ENCODE assay signal across 9 mouse cellular contexts in genomic region chr11:73177895-73178294, GRCm38 (mm10). TPM values are rescaled to one million over a fixed set of nuclear protein-coding genes. Genes with fewer than 3 reads are reported as not detected.
DNase-seq lines count a peak whose midpoint lies in the region; ATAC-seq and TF ChIP-seq lines count a peak whose summit lies in the region.
"Had no signal": no experiment of that assay in that cellular context is flagged by ENCODE, and none has a peak within 500 bp of the region (broad histone marks: within the 10 kb centered on the region; RNA-seq: fewer than 3 reads in every experiment).

No protein-coding gene starts in this region.

- no peak for DNase-seq in liver, adult 2 months (ENCODE audit: extremely low read depth, low read depth, low spot score)
- DNase-seq in liver: no peak
- no peak for DNase-seq in cerebellum, postnatal 14 days
- DNase-seq in left cerebral cortex, adult 9 months (ENCODE audit: low spot score in 2 of 2): no peak
- no peak for DNase-seq in cerebellum, adult 9-11 months

- TF ChIP-seq POLR2A in liver, adult 2 months (IDR thresholded peaks at IDR 0.05; ENCODE audit: extremely low read depth, insufficient read depth, low read length): no peak

- H3K9me3 ChIP-seq in embryonic facial prominence, embryonic 12.5 days: no peaks in the 10 kb centered on the region
- H3K9me3 ChIP-seq in kidney, embryonic 15.5 days (replicated peaks): no peaks in the 10 kb centered on the region
- H3K9me3 ChIP-seq in neural tube, embryonic 12.5 days: no peaks in the 10 kb centered on the region

- ATAC-seq in embryonic facial prominence, embryonic 12.5 days (ENCODE audit: insufficient number of reproducible peaks, insufficient read depth, low FRiP score, low TSS enrichment): no peak
- no peak for ATAC-seq in kidney, embryonic 15.5 days (replicated peaks; ENCODE audit: low FRiP score)
- no peak for ATAC-seq in neural tube, embryonic 12.5 days (ENCODE audit: low FRiP score, low read depth)

- H3K36me3 ChIP-seq in liver, adult 2 months (ENCODE audit: control insufficient read depth, insufficient read depth, low read length): peaks cover 6% of the 10 kb centered on the region; the same call in 1 of the 2 replicates
- H3K36me3 ChIP-seq in embryonic facial prominence, embryonic 12.5 days: peaks cover 21% of the 10 kb centered on the region
- H3K36me3 ChIP-seq in kidney, embryonic 15.5 days: peaks cover 41% of the 10 kb centered on the region
- H3K36me3 ChIP-seq in neural tube, embryonic 12.5 days: peaks cover 20% of the 10 kb centered on the region

- no peak for TF ChIP-seq CTCF in liver, adult 2 months (IDR thresholded peaks at IDR 0.05; ENCODE audit: low read depth, low read length)

- no peaks in the 10 kb centered on the region for H3K27me3 ChIP-seq in liver, adult 2 months (ENCODE audit: control insufficient read depth, insufficient read depth, low read length)
- no peaks in the 10 kb centered on the region for H3K27me3 ChIP-seq in embryonic facial prominence, embryonic 12.5 days
- no peaks in the 10 kb centered on the region for H3K27me3 ChIP-seq in kidney, embryonic 15.5 days
- H3K27me3 ChIP-seq in neural tube, embryonic 12.5 days (replicated peaks): no peaks in the 10 kb centered on the region

- peak overlapping the region; percentile 78 for H3K9ac ChIP-seq in liver, adult 2 months (ENCODE audit: low read depth, low read length)
- peak overlapping the region; percentile 93 for H3K9ac ChIP-seq in embryonic facial prominence, embryonic 12.5 days
- peak overlapping the region; percentile 79 for H3K9ac ChIP-seq in kidney, embryonic 15.5 days
- peak overlapping the region; percentile 83 for H3K9ac ChIP-seq in neural tube, embryonic 12.5 days

- H3K79me2 ChIP-seq in liver, adult 2 months (ENCODE audit: control insufficient read depth, insufficient read depth, low read length): peaks cover 8% of the 10 kb centered on the region

- 23% methylated on average over 2 of the region's 2 CpGs for WGBS in liver, adult 2 months
- WGBS in embryonic facial prominence, embryonic 12.5 days: 2% methylated on average over 2 of the region's 2 CpGs
- WGBS in kidney, embryonic 15.5 days: 0% methylated on average over 2 of the region's 2 CpGs
- WGBS in neural tube, embryonic 12.5 days: 3% methylated on average over 2 of the region's 2 CpGs

- peak overlapping the region; percentile 68 for H3K4me2 ChIP-seq in embryonic facial prominence, embryonic 12.5 days (replicated peaks)
- peak overlapping the region; percentile 72 for H3K4me2 ChIP-seq in kidney, embryonic 15.5 days
- peak overlapping the region; percentile 73 for H3K4me2 ChIP-seq in neural tube, embryonic 12.5 days (replicated peaks)

- 0 out of 2 replicates have a peak overlapping the region, but pooled peaks have one; percentile 1 for H3K27ac ChIP-seq in liver, adult 2 months (replicated peaks; ENCODE audit: insufficient read depth, low read depth, low read length)
- peak overlapping the region; percentile 95; the same call in 1 of the 2 replicates for H3K27ac ChIP-seq in embryonic facial prominence, embryonic 12.5 days
- peak overlapping the region; percentile 97 for H3K27ac ChIP-seq in kidney, embryonic 15.5 days
- H3K27ac ChIP-seq in neural tube, embryonic 12.5 days: 0 out of 2 replicates have a peak overlapping the region, but pooled peaks have one; percentile 79

- H3K4me1 ChIP-seq in liver, adult 2 months (ENCODE audit: control insufficient read depth, insufficient read depth, low read length): peaks cover 10% of the 10 kb centered on the region
- H3K4me1 ChIP-seq in embryonic facial prominence, embryonic 12.5 days: peaks cover 15% of the 10 kb centered on the region
- peaks cover 34% of the 10 kb centered on the region for H3K4me1 ChIP-seq in kidney, embryonic 15.5 days
- peaks cover 25% of the 10 kb centered on the region for H3K4me1 ChIP-seq in neural tube, embryonic 12.5 days

- peak overlapping the region; percentile 83 for H3K4me3 ChIP-seq in liver, adult 2 months (ENCODE audit: insufficient read depth, low read depth, low read length)
- H3K4me3 ChIP-seq in embryonic facial prominence, embryonic 12.5 days: peak overlapping the region; percentile 96
- peak overlapping the region; percentile 83 for H3K4me3 ChIP-seq in kidney, embryonic 15.5 days (replicated peaks)
- H3K4me3 ChIP-seq in neural tube, embryonic 12.5 days: peak overlapping the region; percentile 93

RNA-seq across cellular contexts. Expression of gene Tax1bp3, which starts 1.0 kb away (rescaled TPM):
- total RNA-seq in liver, adult 2 months (2014; rRNA removed): 11.5 and 13.2 TPM in 2 replicates
- 16.6 and 19.4 TPM in 2 replicates for polyA plus RNA-seq in liver, adult 2 months (2012; rRNA removed)
- polyA plus RNA-seq in embryonic facial prominence, embryonic 12.5 days (2016; fragmentation: Nextera tagmentation; extraction: Ambion mirVana): 206 and 211 TPM in 2 replicates
- polyA plus RNA-seq in kidney, embryonic 15.5 days (2015; fragmentation: Nextera tagmentation; extraction: Ambion mirVana): 202 and 204 TPM in 2 replicates
- 198 and 205 TPM in 2 replicates for polyA plus RNA-seq in neural tube, embryonic 12.5 days (2016; fragmentation: Nextera tagmentation; extraction: Ambion mirVana)

RNA-seq across cellular contexts. Expression of gene Emc6, which starts 1.1 kb away (rescaled TPM):
- total RNA-seq in liver, adult 2 months (2014; rRNA removed): 80.9 and 90.9 TPM in 2 replicates
- polyA plus RNA-seq in liver, adult 2 months (2012; rRNA removed): 63.8 and 74.6 TPM in 2 replicates
- 99.7 and 104 TPM in 2 replicates for polyA plus RNA-seq in embryonic facial prominence, embryonic 12.5 days (2016; fragmentation: Nextera tagmentation; extraction: Ambion mirVana)
- 121 and 131 TPM in 2 replicates for polyA plus RNA-seq in kidney, embryonic 15.5 days (2015; fragmentation: Nextera tagmentation; extraction: Ambion mirVana)
- polyA plus RNA-seq in neural tube, embryonic 12.5 days (2016; fragmentation: Nextera tagmentation; extraction: Ambion mirVana): 122 and 129 TPM in 2 replicates

RNA-seq across cellular contexts. Expression of gene P2rx5, which starts 17.7 kb away (rescaled TPM):
- 0.09 TPM in 1 of 2 replicates, not detected in the other for total RNA-seq in liver, adult 2 months (2014; rRNA removed)
- 0.06 TPM in 1 of 2 replicates, not detected in the other for polyA plus RNA-seq in liver, adult 2 months (2012; rRNA removed)
- polyA plus RNA-seq in embryonic facial prominence, embryonic 12.5 days (2016; fragmentation: Nextera tagmentation; extraction: Ambion mirVana): 0.42 and 0.60 TPM in 2 replicates
- polyA plus RNA-seq in kidney, embryonic 15.5 days (2015; fragmentation: Nextera tagmentation; extraction: Ambion mirVana): 0.47 and 0.50 TPM in 2 replicates
- polyA plus RNA-seq in neural tube, embryonic 12.5 days (2016; fragmentation: Nextera tagmentation; extraction: Ambion mirVana): 0.22 and 0.30 TPM in 2 replicates
- total RNA-seq: neutrophil, adult 5-6 weeks had no signal

RNA-seq across cellular contexts. Expression of gene Ctns, which starts 20.9 kb away (rescaled TPM):
- total RNA-seq in liver, adult 2 months (2014; rRNA removed): 11.5 and 15.6 TPM in 2 replicates
- polyA plus RNA-seq in liver, adult 2 months (2012; rRNA removed): 13.1 and 16.6 TPM in 2 replicates
- polyA plus RNA-seq in embryonic facial prominence, embryonic 12.5 days (2016; fragmentation: Nextera tagmentation; extraction: Ambion mirVana): 24.5 and 26.5 TPM in 2 replicates
- polyA plus RNA-seq in kidney, embryonic 15.5 days (2015; fragmentation: Nextera tagmentation; extraction: Ambion mirVana): 17.7 and 18.2 TPM in 2 replicates
- polyA plus RNA-seq in neural tube, embryonic 12.5 days (2016; fragmentation: Nextera tagmentation; extraction: Ambion mirVana): 21.5 and 26.1 TPM in 2 replicates

RNA-seq across cellular contexts. Expression of gene Shpk, which starts 21.4 kb away (rescaled TPM):
- total RNA-seq in liver, adult 2 months (2014; rRNA removed): 38.3 and 38.6 TPM in 2 replicates
- polyA plus RNA-seq in liver, adult 2 months (2012; rRNA removed): 43.5 and 44.5 TPM in 2 replicates
- polyA plus RNA-seq in embryonic facial prominence, embryonic 12.5 days (2016; fragmentation: Nextera tagmentation; extraction: Ambion mirVana): 2.0 and 2.1 TPM in 2 replicates
- polyA plus RNA-seq in kidney, embryonic 15.5 days (2015; fragmentation: Nextera tagmentation; extraction: Ambion mirVana): 1.5 and 1.7 TPM in 2 replicates
- 1.9 and 2.3 TPM in 2 replicates for polyA plus RNA-seq in neural tube, embryonic 12.5 days (2016; fragmentation: Nextera tagmentation; extraction: Ambion mirVana)

Comparison
In these comparisons a context has a peak if more than half of its experiments do, and no peak if none do; other contexts are left out.
1. H3K27ac ChIP-seq: peak in every context shown above with its lines; median percentile 97 in kidney, embryonic 15.5 days; 95 in embryonic facial prominence, embryonic 12.5 days; 79 in neural tube, embryonic 12.5 days; 1 in liver, adult 2 months.